Mouse (Mus musculus) adrenal gland, postnatal 14 days (tissue): ENCODE data around the gene Fthl17c. TPM values are rescaled to one million over a fixed set of nuclear protein-coding genes. Genes with fewer than 3 reads are reported as not detected.
"Not testable (repeated sequence)": the region's sequence is repeated elsewhere in the genome, so short reads cannot be mapped to it uniquely, and the experiment has no call there.

Source experiments
- DNase-seq: peaks from one replicate; pipeline ENCODE4 v3.0.0; 2021; ENCODE audit warnings: mixed read lengths
- long read RNA-seq, 2 experiments: library from polyadenylated mRNA; stranded (forward); transcript quantifications; one replicate each; pipeline ENCODE4 v2.0.0; 2021
- total RNA-seq: library from RNA; stranded (reverse); gene quantifications from 2 replicates; pipeline ENCODE4 v1.2.3, GENCODE M21; 2021

The Fthl17c gene
- not detected in 2 replicates for total RNA-seq
- long read RNA-seq, experiment 1, result 0 reads
- long read RNA-seq, experiment 2, result 0 reads

DNA sequence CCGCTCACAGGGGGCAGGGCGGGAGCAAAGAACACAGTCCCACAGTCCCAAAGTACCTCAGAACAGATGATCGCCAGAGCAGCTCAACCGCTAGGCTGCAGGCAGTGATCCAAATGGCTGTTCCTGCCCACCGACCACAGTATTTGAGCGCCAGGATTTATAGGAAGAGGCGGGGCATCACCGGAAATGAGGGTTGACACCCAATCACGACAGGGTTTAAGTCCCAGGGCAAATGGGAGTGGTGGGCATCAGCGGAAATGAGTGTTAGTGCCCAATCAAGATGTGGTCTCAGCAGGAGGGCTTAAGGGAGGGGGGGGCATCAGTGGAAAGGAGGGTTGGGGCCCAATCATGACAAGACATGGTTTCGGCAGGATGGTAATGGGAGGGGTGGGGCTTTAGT is at the start of gene Fthl17c:
Gene Fthl17c, minus strand, starts transcription at position 101 of the 400 bp plus-strand sequence.
- DNase-seq, result not testable (repeated sequence)

DNA sequence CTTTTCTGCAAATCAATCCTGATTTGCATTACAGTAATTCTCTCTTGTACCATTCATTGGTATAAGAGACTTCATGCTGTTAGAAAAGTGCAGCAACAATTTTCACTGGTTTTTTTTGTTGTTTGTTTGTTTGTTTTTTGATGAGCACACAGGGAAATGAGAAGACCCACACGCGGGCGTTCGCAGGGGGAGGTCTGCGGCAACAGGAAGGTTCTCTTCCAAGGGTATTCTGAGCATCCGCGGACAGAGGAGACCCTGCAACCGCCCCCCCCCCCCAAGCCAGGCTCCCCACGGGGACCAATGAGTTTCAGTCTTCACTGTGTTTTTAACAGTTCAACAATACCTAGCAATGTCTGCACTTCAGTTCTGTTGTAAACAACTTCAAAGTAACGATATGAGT is 43.1 kb upstream of the Fthl17c start:
- no peak for DNase-seq

GRCm38 (mm10) chrX:9016079-9016478 is 39.7 kb upstream of the Fthl17c start:
- DNase-seq, result no peak

- not testable (repeated sequence) for DNase-seq
These were observed 10.3 kb upstream of the Fthl17c start, which contains the start of gene Fthl17d for GRCm38 (mm10) chrX:8986655-8987054. Gene Fthl17d (minus strand): TSS chrX:8986755.

DNA sequence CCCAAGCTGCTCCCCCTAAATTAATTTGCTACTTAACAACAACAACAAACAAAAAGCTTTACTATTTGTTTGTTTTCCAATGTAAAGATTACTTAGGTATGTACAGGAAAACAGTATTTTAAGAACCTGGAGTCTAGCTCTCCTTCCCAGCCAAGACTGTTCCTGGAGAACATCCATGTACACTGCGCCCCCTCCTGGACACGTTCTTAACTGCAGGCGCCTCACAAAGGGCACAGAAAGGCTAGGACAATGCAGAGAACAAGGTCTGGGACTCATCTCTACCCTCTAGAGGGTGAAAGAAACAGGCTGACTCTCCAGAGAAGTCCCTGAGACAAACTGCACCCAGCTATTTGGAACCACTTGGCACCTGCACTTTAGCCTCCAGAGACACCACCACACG is 11.7 kb downstream of the Fthl17c start:
- DNase-seq, result peak; percentile 5

DNA sequence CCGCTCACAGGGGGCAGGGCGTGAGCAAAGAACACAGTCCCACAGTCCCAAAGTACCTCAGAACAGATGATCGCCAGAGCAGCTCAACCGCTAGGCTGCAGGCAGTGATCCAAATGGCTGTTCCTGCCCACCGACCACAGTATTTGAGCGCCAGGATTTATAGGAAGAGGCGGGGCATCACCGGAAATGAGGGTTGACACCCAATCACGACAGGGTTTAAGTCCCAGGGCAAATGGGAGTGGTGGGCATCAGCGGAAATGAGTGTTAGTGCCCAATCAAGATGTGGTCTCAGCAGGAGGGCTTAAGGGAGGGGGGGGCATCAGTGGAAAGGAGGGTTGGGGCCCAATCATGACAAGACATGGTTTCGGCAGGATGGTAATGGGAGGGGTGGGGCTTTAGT is 13.5 kb downstream of the Fthl17c start, which contains the start of gene Fthl17b:
Gene Fthl17b, minus strand, starts transcription at position 101 of the 400 bp plus-strand sequence.
- DNase-seq, result not testable (repeated sequence)

DNA sequence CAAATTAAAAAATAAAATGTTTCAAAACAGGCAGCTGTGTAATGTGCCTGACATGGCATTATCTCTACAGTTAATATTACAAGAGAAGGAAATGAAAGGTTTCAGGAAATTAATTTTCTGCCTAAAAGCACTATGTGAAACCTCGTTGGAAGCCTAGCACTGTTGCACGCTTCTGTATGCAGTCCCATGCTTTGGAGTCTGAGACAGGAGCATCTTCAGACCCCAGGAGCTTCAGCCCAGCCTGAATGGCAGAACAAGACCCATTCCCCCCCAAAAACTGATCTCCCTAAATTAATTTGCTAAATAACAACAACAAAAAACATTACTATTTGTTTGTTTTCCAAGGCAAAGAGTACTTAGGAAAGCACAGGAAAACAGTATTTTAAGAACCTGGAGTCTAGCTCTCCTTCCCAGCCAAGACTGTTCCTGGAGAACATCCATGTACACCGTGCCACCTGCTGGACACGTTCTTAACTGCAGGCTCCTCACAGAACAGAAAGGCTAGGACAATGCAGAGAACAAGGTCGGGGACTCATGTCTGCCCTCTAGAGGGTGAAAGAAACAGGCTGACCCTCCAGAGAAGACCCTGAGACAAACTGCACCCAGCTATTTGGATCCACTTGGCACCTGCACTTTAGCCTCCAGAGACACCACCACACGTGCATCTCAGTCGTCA is 28.1 kb downstream of the Fthl17c start:
- peak; percentile 84 for DNase-seq

GRCm38 (mm10) chrX:8944041-8944440 is 32.3 kb downstream of the Fthl17c start:
- no peak for DNase-seq

- no peak for DNase-seq
These were observed 49.1 kb downstream of the Fthl17c start for GRCm38 (mm10) chrX:8927308-8927707.

Other genes starting within 250 kb of the Fthl17c start
- gene Ssx9, start 228.1 kb downstream of the Fthl17c start, total RNA-seq, result not detected in 2 replicates
- not detected in 2 replicates for gene Ssxb5, start 172.9 kb downstream of the Fthl17c start, total RNA-seq
- not detected in 2 replicates for gene Gm6592, start 132.6 kb downstream of the Fthl17c start, total RNA-seq
- gene Gm5751, start 102.3 kb downstream of the Fthl17c start, total RNA-seq, result not detected in 2 replicates
- gene B630019K06Rik, start 84.2 kb downstream of the Fthl17c start, total RNA-seq, result 7.9 and 8.0 TPM in 2 replicates
- not detected in 2 replicates for gene Fthl17b, start 13.6 kb downstream of the Fthl17c start, total RNA-seq
- gene Fthl17d, start 10.2 kb upstream of the Fthl17c start, total RNA-seq, result not detected in 2 replicates
- not detected in 2 replicates for gene Fthl17e, start 56.9 kb upstream of the Fthl17c start, total RNA-seq
- not detected in 2 replicates for gene Fthl17f, start 86.5 kb upstream of the Fthl17c start, total RNA-seq
- gene 4930402K13Rik, start 128.0 kb upstream of the Fthl17c start, total RNA-seq, result not detected in 2 replicates
- 1.9 and 2.7 TPM in 2 replicates for gene Lancl3, start 223.3 kb upstream of the Fthl17c start, total RNA-seq